Mouse (Mus musculus) ES-Bruce4 (cell line): ENCODE measurements around the gene March11.

Experiments
- CTCF ChIP-seq: IDR thresholded peaks from one replicate; pipeline ENCODE4 v1.8.1; 2011; ENCODE audit warnings: low read depth, low read length
- POLR2A ChIP-seq: IDR thresholded peaks from one replicate; pipeline ENCODE4 v1.8.1; 2011; ENCODE audit warnings: low read length; ENCODE audit not compliant: insufficient read depth

GRCm38 (mm10) chr15:26338343-26338742 lies 29.5 kb downstream of the March11 start:
- TF ChIP-seq CTCF, result no peak
- no peak for TF ChIP-seq POLR2A
